7 mouse cellular contexts compared by ENCODE assay signal in genomic region chr2:58711491-58711890, GRCm38 (mm10).
DNase-seq lines count a peak whose midpoint lies in the region; ATAC-seq and TF ChIP-seq lines count a peak whose summit lies in the region.

No protein-coding gene starts in this region.

- peaks cover 31 to 49% of the 10 kb centered on the region in 2 experiments for H3K4me1 ChIP-seq in heart, embryonic 14.5 days (ENCODE audit: control insufficient read depth in 2 of 2, insufficient read depth in 2 of 2, low read length in 2 of 2)
- H3K4me1 ChIP-seq in embryonic facial prominence, embryonic 15.5 days, result peaks cover 31% of the 10 kb centered on the region
- H3K4me1 ChIP-seq in midbrain, embryonic 13.5 days (replicated peaks), result no peaks in the 10 kb centered on the region

- peak overlapping the region; percentile 81 to 96 for H3K27ac ChIP-seq in heart, embryonic 14.5 days (replicated peaks in 1 of 2; ENCODE audit: control insufficient read depth in 1 of 2, insufficient read depth in 1 of 2, low read depth in 2 of 2, low read length in 2 of 2)
- peak overlapping the region; percentile 81 for H3K27ac ChIP-seq in embryonic facial prominence, embryonic 15.5 days (replicated peaks)
- no peak overlapping the region for H3K27ac ChIP-seq in midbrain, embryonic 13.5 days

- no peak overlapping the region for H3K4me3 ChIP-seq in heart, embryonic 14.5 days (ENCODE audit: control insufficient read depth in 1 of 2, insufficient read depth in 1 of 2, low read depth in 1 of 2, low read length in 2 of 2)
- H3K4me3 ChIP-seq in embryonic facial prominence, embryonic 15.5 days (replicated peaks), result no peak overlapping the region
- no peak overlapping the region for H3K4me3 ChIP-seq in midbrain, embryonic 13.5 days (replicated peaks)

- no peaks in the 10 kb centered on the region for H3K27me3 ChIP-seq in heart, embryonic 14.5 days (ENCODE audit: control insufficient read depth, insufficient read depth, low read length)
- no peaks in the 10 kb centered on the region for H3K27me3 ChIP-seq in embryonic facial prominence, embryonic 15.5 days
- no peaks in the 10 kb centered on the region for H3K27me3 ChIP-seq in midbrain, embryonic 13.5 days

- no peak for TF ChIP-seq POLR2A in brain, embryonic 14.5 days (IDR thresholded peaks at IDR 0.05; ENCODE audit: borderline replicate concordance, extremely low read depth, insufficient read depth, insufficient read length, poor library complexity, severe bottlenecking)

- 35% methylated on average over 2 of the region's 2 CpGs for WGBS in heart, embryonic 14.5 days
- WGBS in embryonic facial prominence, embryonic 15.5 days, result 36% methylated on average over 2 of the region's 2 CpGs
- 80% methylated on average over 2 of the region's 2 CpGs for WGBS in midbrain, embryonic 13.5 days

- H3K9ac ChIP-seq in heart, embryonic 14.5 days (ENCODE audit: low read length), result no peak overlapping the region
- no peak overlapping the region for H3K9ac ChIP-seq in embryonic facial prominence, embryonic 15.5 days
- no peak overlapping the region for H3K9ac ChIP-seq in midbrain, embryonic 13.5 days (replicated peaks)

- no peaks in the 10 kb centered on the region for H3K36me3 ChIP-seq in heart, embryonic 14.5 days (ENCODE audit: control insufficient read depth, insufficient read depth, low read length)
- no peaks in the 10 kb centered on the region for H3K36me3 ChIP-seq in embryonic facial prominence, embryonic 15.5 days
- H3K36me3 ChIP-seq in midbrain, embryonic 13.5 days, result no peaks in the 10 kb centered on the region

- no peak for TF ChIP-seq CTCF in brain, embryonic 14.5 days (IDR thresholded peaks at IDR 0.05; ENCODE audit: borderline replicate concordance, extremely low read depth, insufficient read depth, insufficient read length)

- H3K4me2 ChIP-seq in heart, embryonic 14.5 days (ENCODE audit: low read length), result no peak overlapping the region
- H3K4me2 ChIP-seq in embryonic facial prominence, embryonic 15.5 days (replicated peaks), result no peak overlapping the region
- H3K4me2 ChIP-seq in midbrain, embryonic 13.5 days (replicated peaks), result no peak overlapping the region

- peak; percentile 13; the same call in 1 of the 2 replicates for ATAC-seq in heart, embryonic 14.5 days (ENCODE audit: insufficient number of reproducible peaks, insufficient read depth, low FRiP score, low read depth)
- ATAC-seq in embryonic facial prominence, embryonic 15.5 days (ENCODE audit: insufficient number of reproducible peaks, low FRiP score, low TSS enrichment, low read depth), result 0 out of 2 replicates have a peak, but pooled peaks have one; percentile 25
- no peak for ATAC-seq in midbrain, embryonic 13.5 days

- DNase-seq in heart, adult 18-20 months, result no peak
- DNase-seq in brain, embryonic 14.5 days (ENCODE audit: low read depth), result peak; percentile 14
- DNase-seq in kidney, postnatal 14 days, result peak; percentile 30
- DNase-seq in T-cell, adult 2 months (ENCODE audit: low spot score), result no peak

- H3K9me3 ChIP-seq in heart, embryonic 14.5 days (ENCODE audit: control insufficient read depth, low read length), result no peaks in the 10 kb centered on the region
- no peaks in the 10 kb centered on the region for H3K9me3 ChIP-seq in embryonic facial prominence, embryonic 15.5 days (replicated peaks)
- H3K9me3 ChIP-seq in midbrain, embryonic 13.5 days, result no peaks in the 10 kb centered on the region

Comparison
In these comparisons a context has a peak if more than half of its experiments do, and no peak if none do; other contexts are left out.
1. DNase-seq: peak in brain, embryonic 14.5 days (single experiment) and kidney, postnatal 14 days (single experiment); none in heart, adult 18-20 months (0 of 2) and T-cell, adult 2 months (single experiment).